Mouse (Mus musculus) erythroid progenitor cell, adult 5-6 weeks (primary cell): ENCODE data around the gene Slc47a1. TPM values are rescaled to one million over a fixed set of nuclear protein-coding genes. Genes with fewer than 3 reads are reported as not detected.
"Not testable (repeated sequence)": the region's sequence is repeated elsewhere in the genome, so short reads cannot be mapped to it uniquely, and the experiment has no call there.

Experiments used
- ATAC-seq: replicated peaks from 2 replicates; pipeline ENCODE4 v1.8.0; 2016; ENCODE audit warnings: moderate number of reproducible peaks, mild to moderate bottlenecking, moderate TSS enrichment, inconsistent platforms; ENCODE audit not compliant: poor library complexity, low FRiP score, severe bottlenecking
- total RNA-seq, 2 experiments: library from RNA; stranded (forward) in 1 of 2; stranded (reverse) in 1 of 2; fragments of 150-400 nt in 1 of 2; fragments of 186-747, 209-891 nt in 1 of 2; gene quantifications; 2 replicates each; pipeline versions ENCODE4 v1.2.3 to v1.2.4; 2015 to 2017; ENCODE audit warnings: low replicate concordance in 2 of 2

Gene Slc47a1
- total RNA-seq, 2 experiments from 2014 or later: not detected

- ATAC-seq: no peak
Observed at GRCm38 (mm10) chr11:61337586-61337985, 40.6 kb downstream of the Slc47a1 start.

- no peak for ATAC-seq
Observed at GRCm38 (mm10) chr11:61320904-61321687, 57.0 kb downstream of the Slc47a1 start.

- ATAC-seq: no peak
Observed at GRCm38 (mm10) chr11:61319923-61320567, 58.1 kb downstream of the Slc47a1 start.

GRCm38 (mm10) chr11:61319233-61319922 is 58.8 kb downstream of the Slc47a1 start:
- ATAC-seq: no peak

- ATAC-seq: no peak
Observed at GRCm38 (mm10) chr11:61316864-61317263, 61.3 kb downstream of the Slc47a1 start.

GRCm38 (mm10) chr11:61310321-61310720 is 67.8 kb downstream of the Slc47a1 start:
- no peak for ATAC-seq

- ATAC-seq: no peak
Observed at GRCm38 (mm10) chr11:61309831-61310230, 68.3 kb downstream of the Slc47a1 start.

- ATAC-seq: 0 out of 2 replicates have a peak, but pooled peaks have one; percentile 46
Observed at GRCm38 (mm10) chr11:61307795-61308194, 70.3 kb downstream of the Slc47a1 start.

- ATAC-seq: no peak
Observed at GRCm38 (mm10) chr11:61305377-61305776, 72.8 kb downstream of the Slc47a1 start.

- not testable (repeated sequence) for ATAC-seq
Observed at GRCm38 (mm10) chr11:61304535-61304934, 73.6 kb downstream of the Slc47a1 start.

GRCm38 (mm10) chr11:61300716-61301392 is 77.3 kb downstream of the Slc47a1 start:
- ATAC-seq: no peak

GRCm38 (mm10) chr11:61300205-61300604 is 77.9 kb downstream of the Slc47a1 start:
- no peak for ATAC-seq

- no peak for ATAC-seq
Observed at GRCm38 (mm10) chr11:61297901-61298300, 80.2 kb downstream of the Slc47a1 start.

GRCm38 (mm10) chr11:61297326-61297725 is 80.8 kb downstream of the Slc47a1 start:
- no peak for ATAC-seq

- ATAC-seq: no peak
Observed at GRCm38 (mm10) chr11:61296556-61296955, 81.6 kb downstream of the Slc47a1 start.

GRCm38 (mm10) chr11:61295556-61295955 is 82.6 kb downstream of the Slc47a1 start:
- ATAC-seq: no peak

GRCm38 (mm10) chr11:61294431-61294830 is 83.7 kb downstream of the Slc47a1 start:
- no peak for ATAC-seq
